Mouse (Mus musculus): Measurements from ENCODE around the gene Cfap61. TPM values are rescaled to one million over a fixed set of nuclear protein-coding genes. Genes with fewer than 3 reads are reported as not detected.

Cfap61 gene
- total and polyA plus RNA-seq, 3 experiments, result 0.13 TPM; not detected in 2

GRCm38 (mm10) chr2:145970751-145971150 is 36.2 kb downstream of the Cfap61 start:
- DNase-seq (ENCODE audit: low read depth, low spot score), result no peak
- no peak overlapping the region for H3K27ac ChIP-seq (ENCODE audit: control insufficient read depth, low read depth, low read length)
- no peaks in the 10 kb centered on the region for H3K9me3 ChIP-seq (replicated peaks; ENCODE audit: insufficient read depth, low read length)
- no peaks in the 10 kb centered on the region for H3K79me2 ChIP-seq (ENCODE audit: control insufficient read depth, insufficient read depth, low read length, poor library complexity)
- H3K4me3 ChIP-seq (ENCODE audit: control insufficient read depth in 1 of 2, insufficient read depth in 1 of 2, low read depth in 2 of 2, low read length in 2 of 2), result no peak overlapping the region
- H3K9ac ChIP-seq (ENCODE audit: control insufficient read depth, low read depth, low read length, poor library complexity, severe bottlenecking), result no peak overlapping the region
- no peak for TF ChIP-seq ETS1 (IDR thresholded peaks at IDR 0.05; ENCODE audit: low read depth, low read length)
- no peak for TF ChIP-seq UBTF (IDR thresholded peaks at IDR 0.05; ENCODE audit: borderline replicate concordance, insufficient read depth, low read depth, low read length)
- TF ChIP-seq USF1 (IDR thresholded peaks at IDR 0.05; ENCODE audit: low read depth, low read length), result no peak
- no peak for TF ChIP-seq JUND (IDR thresholded peaks at IDR 0.05; ENCODE audit: low read depth, low read length)
- no peak for TF ChIP-seq MAFK (IDR thresholded peaks at IDR 0.05; ENCODE audit: borderline replicate concordance, low read depth, low read length)
- TF ChIP-seq GATA1 (IDR thresholded peaks at IDR 0.05; ENCODE audit: low read depth, low read length), result no peak
- TF ChIP-seq ZC3H11A (IDR thresholded peaks at IDR 0.05; ENCODE audit: low read depth, low read length), result no peak
- no peak for TF ChIP-seq HCFC1 (IDR thresholded peaks at IDR 0.05; ENCODE audit: low read depth, low read length)
- no peak for TF ChIP-seq EP300 (IDR thresholded peaks at IDR 0.05; ENCODE audit: low read depth in 1 of 2, low read length in 2 of 2)
- TF ChIP-seq POLR2AphosphoS5 (IDR thresholded peaks at IDR 0.05; ENCODE audit: borderline replicate concordance, low read depth, low read length), result no peak
- TF ChIP-seq ZMIZ1 (IDR thresholded peaks at IDR 0.05; ENCODE audit: low read depth, low read length), result no peak
- TF ChIP-seq CHD1 (IDR thresholded peaks at IDR 0.05; ENCODE audit: low read depth, low read length), result no peak
- TF ChIP-seq TAL1 (IDR thresholded peaks at IDR 0.05; ENCODE audit: low read length), result no peak
- TF ChIP-seq GABPA (IDR thresholded peaks at IDR 0.05; ENCODE audit: low read depth, low read length), result no peak
- no peak for TF ChIP-seq USF2 (IDR thresholded peaks at IDR 0.05; ENCODE audit: borderline replicate concordance in 1 of 2, insufficient read depth in 1 of 2, low read depth in 1 of 2, low read length in 2 of 2)
- H3K27me3 ChIP-seq (ENCODE audit: control insufficient read depth in 1 of 2, insufficient read depth in 2 of 2, low read length in 2 of 2), result no peaks in the 10 kb centered on the region
- H3K36me3 ChIP-seq (ENCODE audit: control insufficient read depth in 1 of 2, insufficient read depth in 2 of 2, low read length in 2 of 2), result no peaks in the 10 kb centered on the region
- no peaks in the 10 kb centered on the region for H3K4me1 ChIP-seq (ENCODE audit: control insufficient read depth in 1 of 2, insufficient read depth in 2 of 2, low read length in 2 of 2)

- H3K27ac ChIP-seq (ENCODE audit: control insufficient read depth, low read depth, low read length), result no peak overlapping the region
- no peaks in the 10 kb centered on the region for H3K4me1 ChIP-seq (ENCODE audit: control insufficient read depth in 1 of 2, insufficient read depth in 2 of 2, low read length in 2 of 2)
- TF ChIP-seq UBTF (IDR thresholded peaks at IDR 0.05; ENCODE audit: borderline replicate concordance, insufficient read depth, low read depth, low read length), result no peak
- TF ChIP-seq CHD2 (IDR thresholded peaks at IDR 0.05; ENCODE audit: low read length), result no peak
- no peak for TF ChIP-seq SIN3A (IDR thresholded peaks at IDR 0.05; ENCODE audit: low read length)
- TF ChIP-seq MAFK (IDR thresholded peaks at IDR 0.05; ENCODE audit: borderline replicate concordance, low read depth, low read length), result no peak
- no peak for TF ChIP-seq USF2 (IDR thresholded peaks at IDR 0.05; ENCODE audit: borderline replicate concordance in 1 of 2, insufficient read depth in 1 of 2, low read depth in 1 of 2, low read length in 2 of 2)
- no peak for TF ChIP-seq USF1 (IDR thresholded peaks at IDR 0.05; ENCODE audit: low read depth, low read length)
- TF ChIP-seq CTCF (IDR thresholded peaks at IDR 0.05 in 2 of 3, conservative IDR thresholded peaks at IDR 0.05 in 1 of 3; ENCODE audit: control insufficient read depth in 1 of 3, insufficient read depth in 1 of 3, low read depth in 2 of 3, low read length in 3 of 3, poor library complexity in 1 of 3, severe bottlenecking in 1 of 3), result no peak
- no peak for TF ChIP-seq MYC (IDR thresholded peaks at IDR 0.05; ENCODE audit: low read depth, low read length)
- H3K36me3 ChIP-seq (ENCODE audit: control insufficient read depth in 1 of 2, insufficient read depth in 2 of 2, low read length in 2 of 2), result no peaks in the 10 kb centered on the region
- H3K9me3 ChIP-seq (replicated peaks; ENCODE audit: insufficient read depth, low read length), result no peaks in the 10 kb centered on the region
- DNase-seq (ENCODE audit: low read depth, low spot score), result no peak
- no peak overlapping the region for H3K9ac ChIP-seq (ENCODE audit: control insufficient read depth, low read depth, low read length, poor library complexity, severe bottlenecking)
- no peaks in the 10 kb centered on the region for H3K79me2 ChIP-seq (ENCODE audit: control insufficient read depth, insufficient read depth, low read length, poor library complexity)
- no peaks in the 10 kb centered on the region for H3K27me3 ChIP-seq (ENCODE audit: control insufficient read depth in 1 of 2, insufficient read depth in 2 of 2, low read length in 2 of 2)
- H3K4me3 ChIP-seq (ENCODE audit: control insufficient read depth in 1 of 2, insufficient read depth in 1 of 2, low read depth in 2 of 2, low read length in 2 of 2), result no peak overlapping the region
Measured at GRCm38 (mm10) chr2:145971237-145972010, 36.8 kb downstream of the Cfap61 start.

Measured in MEL (cell line).